Mouse (Mus musculus) skeletal muscle tissue, postnatal 0 days (tissue): Measurements from ENCODE around the gene Olfr50. TPM values are rescaled to one million over a fixed set of nuclear protein-coding genes. Genes with fewer than 3 reads are reported as not detected.

Experiments
- polyA plus RNA-seq: library from polyadenylated mRNA; unstranded; fragments of >200 nt; fragmentation: Nextera tagmentation; extraction: Ambion mirVana; gene quantifications from 2 replicates; pipeline ENCODE4 v1.2.1, GENCODE M21; 2015

Gene Olfr50
- polyA plus RNA-seq: not detected in 2 replicates

DNA sequence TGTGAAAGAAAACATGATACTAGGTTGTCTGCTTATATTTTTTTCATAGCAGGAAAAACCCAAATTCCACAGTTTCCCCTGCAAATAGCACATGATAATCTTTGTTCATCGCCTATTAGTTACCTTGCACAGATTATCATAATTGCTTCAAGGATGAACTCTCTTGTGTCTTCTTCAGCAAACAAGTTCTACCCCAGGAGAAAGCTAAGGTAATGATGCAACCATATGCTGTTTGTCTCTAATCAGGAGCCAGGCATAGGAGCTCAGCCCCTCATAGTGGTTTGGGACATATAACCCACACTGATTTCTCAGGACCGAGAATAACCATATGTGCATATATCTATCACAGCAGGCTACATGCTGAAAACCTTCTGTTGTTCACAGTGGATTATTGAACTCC lies at the start of gene Olfr50:
Gene Olfr50 (plus strand): TSS at position 301 of the 400 bp plus-strand sequence.

DNA sequence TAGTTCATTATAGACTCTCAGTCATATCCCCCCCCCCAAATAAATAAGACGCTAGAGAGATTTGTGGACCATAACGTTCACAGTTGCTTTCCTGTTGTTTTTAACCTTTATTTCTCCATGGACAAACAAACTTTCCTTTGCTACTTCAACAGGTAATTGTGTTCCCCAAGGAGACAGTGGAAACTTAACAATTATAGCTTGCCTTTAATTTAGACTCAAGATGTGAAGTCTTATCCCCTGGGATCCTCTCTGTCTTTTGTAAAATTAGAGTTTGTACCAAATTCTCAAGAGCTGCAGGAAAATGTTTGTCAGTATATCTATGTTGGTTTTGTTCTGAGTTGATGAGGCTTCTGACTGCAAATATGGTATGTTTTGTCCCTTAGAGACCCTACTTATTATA lies 6.4 kb upstream of the Olfr50 start, which contains the start of gene Olfr348:
Gene Olfr348 (plus strand): TSS at position 301 of the 400 bp plus-strand sequence.

DNA sequence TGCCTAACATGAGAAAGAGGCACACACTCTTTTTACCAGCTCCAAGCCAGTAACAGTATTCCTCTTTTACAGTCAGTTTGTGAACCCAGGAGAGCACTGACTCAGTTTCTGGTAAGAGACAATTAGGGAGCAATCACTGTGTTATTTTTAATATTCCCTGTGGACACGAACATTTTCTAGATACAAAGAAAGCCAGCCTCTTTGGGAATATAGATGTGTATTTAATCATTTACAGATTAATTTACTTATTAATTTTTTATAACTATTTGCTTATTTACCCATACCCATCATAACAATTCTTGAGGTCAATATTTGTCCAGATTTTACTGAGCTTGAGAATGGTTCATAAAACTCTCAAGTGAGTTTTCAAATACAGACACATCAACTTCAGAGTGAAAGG lies 26.6 kb downstream of the Olfr50 start, which contains the start of gene Olfr3:
Gene Olfr3 (minus strand): TSS at position 101 of the 400 bp plus-strand sequence.

DNA sequence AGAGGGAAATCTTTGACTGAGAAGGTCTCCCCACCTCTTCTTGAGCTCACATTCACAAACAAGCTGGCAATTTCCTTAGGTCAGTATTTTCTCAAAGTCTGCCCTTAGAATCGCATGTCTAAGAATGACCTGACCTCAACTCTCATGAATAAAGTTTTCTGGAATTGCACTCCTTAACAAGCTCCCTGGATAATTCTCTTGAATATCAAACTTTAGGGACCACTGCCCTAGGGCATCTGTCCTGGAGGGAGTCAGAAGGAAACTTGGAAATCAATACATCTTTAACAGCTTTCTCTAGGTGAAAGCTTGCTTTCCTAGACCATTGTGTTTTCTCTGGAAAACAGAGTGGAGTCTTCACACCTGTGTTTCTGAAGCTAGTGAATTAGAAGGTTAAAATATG lies 55.7 kb downstream of the Olfr50 start, which contains the start of gene Olfr350:
Gene Olfr350 (plus strand): TSS at position 301 of the 400 bp plus-strand sequence.

Other genes starting within 250 kb of the Olfr50 start
- not detected in 2 replicates for gene Olfr344, start 223.9 kb upstream of the Olfr50 start, polyA plus RNA-seq
- gene Olfr345, start 150.5 kb upstream of the Olfr50 start, polyA plus RNA-seq: not detected in 2 replicates
- gene Olfr346, start 104.8 kb upstream of the Olfr50 start, polyA plus RNA-seq: not detected in 2 replicates
- not detected in 2 replicates for gene Olfr347, start 58.6 kb upstream of the Olfr50 start, polyA plus RNA-seq
- gene Olfr348, start 6.3 kb upstream of the Olfr50 start, polyA plus RNA-seq: not detected in 2 replicates
- gene Olfr3, start 26.5 kb downstream of the Olfr50 start, polyA plus RNA-seq: not detected in 2 replicates
- gene Olfr350, start 55.8 kb downstream of the Olfr50 start, polyA plus RNA-seq: not detected in 2 replicates
- gene Olfr351, start 72.1 kb downstream of the Olfr50 start, polyA plus RNA-seq: not detected in 2 replicates
- not detected in 2 replicates for gene Olfr352, start 77.9 kb downstream of the Olfr50 start, polyA plus RNA-seq
- gene Olfr353, start 102.4 kb downstream of the Olfr50 start, polyA plus RNA-seq: not detected in 2 replicates
- not detected in 2 replicates for gene Olfr354, start 115.1 kb downstream of the Olfr50 start, polyA plus RNA-seq
- gene Olfr355, start 138.4 kb downstream of the Olfr50 start, polyA plus RNA-seq: not detected in 2 replicates
- gene Olfr356, start 146.6 kb downstream of the Olfr50 start, polyA plus RNA-seq: not detected in 2 replicates
- gene Olfr357, start 203.3 kb downstream of the Olfr50 start, polyA plus RNA-seq: not detected in 2 replicates
- not detected in 2 replicates for gene Olfr358, start 218.8 kb downstream of the Olfr50 start, polyA plus RNA-seq